Mouse (Mus musculus) spleen, postnatal 10 days (tissue): ENCODE measurements at regions not wholly inside any gene's neighbourhood (a gene's known extent, or its start where the extent isn't known, plus 50 kb on each side); places are given as distances from the start of the nearest gene placed in this dataset.
"Not testable (repeated sequence)": the region's sequence is repeated elsewhere in the genome, so short reads cannot be mapped to it uniquely, and the experiment has no call there.

ENCODE experiments used
- DNase-seq, 2 experiments: peaks; one replicate each; pipeline ENCODE4 v3.0.0; 2021 to 2022; ENCODE audit warnings: low spot score in 2 of 2

- DNase-seq = no peak
Observed at GRCm38 (mm10) chr2:116444163-116444562, 378.5 kb upstream of the Meis2 start.

- no peak for DNase-seq
Observed at GRCm38 (mm10) chr2:116440252-116440651, 374.6 kb upstream of the Meis2 start.

- DNase-seq = no peak
Observed at GRCm38 (mm10) chr2:116433481-116433880, 367.8 kb upstream of the Meis2 start.

- no peak for DNase-seq
Observed at GRCm38 (mm10) chr2:116424131-116424530, 358.5 kb upstream of the Meis2 start.

GRCm38 (mm10) chr2:116417428-116418195 lies 352.0 kb upstream of the Meis2 start:
- no peak for DNase-seq

GRCm38 (mm10) chr2:116415742-116416141 lies 350.1 kb upstream of the Meis2 start:
- no peak for DNase-seq

- DNase-seq = no peak
Observed at GRCm38 (mm10) chr2:116402113-116402512, 336.5 kb upstream of the Meis2 start.

GRCm38 (mm10) chr2:116399966-116400365 lies 334.3 kb upstream of the Meis2 start:
- DNase-seq = no peak

GRCm38 (mm10) chr2:116368811-116369210 lies 303.2 kb upstream of the Meis2 start:
- no peak for DNase-seq

- no peak for DNase-seq
Observed at GRCm38 (mm10) chr2:116364136-116364535, 298.5 kb upstream of the Meis2 start.

- DNase-seq = no peak
Observed at GRCm38 (mm10) chr2:116358145-116358544, 292.5 kb upstream of the Meis2 start.

- no peak for DNase-seq
Observed at GRCm38 (mm10) chr2:116348530-116348914, 282.9 kb upstream of the Meis2 start.

- no peak for DNase-seq
Observed at GRCm38 (mm10) chr2:116347827-116348529, 282.3 kb upstream of the Meis2 start.

GRCm38 (mm10) chr2:116331801-116332200 lies 266.2 kb upstream of the Meis2 start:
- DNase-seq = no peak

- no peak for DNase-seq
Observed at GRCm38 (mm10) chr2:116322039-116322770, 256.6 kb upstream of the Meis2 start.

- DNase-seq = no peak
Observed at GRCm38 (mm10) chr2:116299551-116299950, 233.9 kb upstream of the Meis2 start.

GRCm38 (mm10) chr2:116289886-116290285 lies 224.2 kb upstream of the Meis2 start:
- no peak for DNase-seq

GRCm38 (mm10) chr2:116243191-116243590 lies 177.6 kb upstream of the Meis2 start:
- DNase-seq = not testable (repeated sequence)

- no peak for DNase-seq
Observed at GRCm38 (mm10) chr2:116236731-116237130, 171.1 kb upstream of the Meis2 start.

GRCm38 (mm10) chr2:116232793-116233192 lies 167.2 kb upstream of the Meis2 start:
- no peak for DNase-seq

GRCm38 (mm10) chr2:116216418-116216817 lies 150.8 kb upstream of the Meis2 start:
- DNase-seq = peak in 1 of 2 experiments; percentile 11
